Mouse (Mus musculus): ENCODE results near the gene Gp1bb.

DNA sequence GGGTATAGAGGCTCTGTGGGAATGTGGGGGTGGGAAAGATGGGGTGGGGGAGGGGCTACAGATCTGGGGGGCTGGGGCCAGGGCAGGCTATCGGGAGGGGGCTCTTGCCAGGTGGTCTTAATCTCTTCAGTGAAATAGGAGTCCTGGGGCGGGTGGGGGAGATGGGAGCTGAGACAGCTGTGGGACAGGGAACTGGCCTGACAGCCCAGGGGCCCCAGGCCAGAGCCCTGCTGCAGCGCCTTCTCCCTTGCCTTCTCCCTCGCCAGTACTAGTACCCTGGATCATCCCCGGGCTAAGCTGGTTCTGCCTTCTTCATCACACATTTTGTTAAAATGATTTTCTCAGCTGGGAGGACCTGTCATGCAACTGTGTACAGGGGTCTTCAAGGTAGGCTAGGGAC is 25.9 kb downstream of the Gp1bb start:
- TF ChIP-seq CTCF (IDR thresholded peaks at IDR 0.05 in 2 of 3, conservative IDR thresholded peaks at IDR 0.05 in 1 of 3; ENCODE audit: control insufficient read depth in 1 of 3, insufficient read depth in 1 of 3, low read depth in 2 of 3, low read length in 3 of 3, poor library complexity in 1 of 3, severe bottlenecking in 1 of 3): no peak
- TF ChIP-seq TBP (IDR thresholded peaks at IDR 0.05; ENCODE audit: low read depth, low read length): no peak
- no peak for TF ChIP-seq MYB (IDR thresholded peaks at IDR 0.05; ENCODE audit: low read depth, low read length)
- TF ChIP-seq EP300 (IDR thresholded peaks at IDR 0.05; ENCODE audit: low read depth in 1 of 2, low read length in 2 of 2): no peak
- TF ChIP-seq POLR2A (IDR thresholded peaks at IDR 0.05; ENCODE audit: control insufficient read depth in 1 of 2, insufficient read depth in 1 of 2, low read depth in 1 of 2, low read length in 2 of 2, poor library complexity in 1 of 2): no peak
- TF ChIP-seq TCF12 (IDR thresholded peaks at IDR 0.05; ENCODE audit: low read depth, low read length): no peak
- no peak for TF ChIP-seq UBTF (IDR thresholded peaks at IDR 0.05; ENCODE audit: borderline replicate concordance, insufficient read depth, low read depth, low read length)
- TF ChIP-seq CHD1 (IDR thresholded peaks at IDR 0.05; ENCODE audit: low read depth, low read length): no peak
- no peak for TF ChIP-seq MEF2A (IDR thresholded peaks at IDR 0.05; ENCODE audit: extremely low read depth, insufficient replicate concordance, low read depth, low read length, poor library complexity, severe bottlenecking)
- TF ChIP-seq USF1 (IDR thresholded peaks at IDR 0.05; ENCODE audit: low read depth, low read length): no peak
